Mouse (Mus musculus) intestine, postnatal 0 days (tissue): ENCODE measurements around the gene Nr2c2. TPM values are rescaled to one million over a fixed set of nuclear protein-coding genes. Genes with fewer than 3 reads are reported as not detected.
A peak's percentile ranks its signal among the peaks of the same experiment; 100 is the strongest.

Source experiments
- ATAC-seq: fragments of 200-750 bp; cut with Nextera tagmentation; 2 replicates; pipeline ENCODE4 v1.8.0; 2017; ENCODE audit warnings: mild to moderate bottlenecking, moderate TSS enrichment, moderate library complexity
- H3K27ac ChIP-seq: fragments of 300-500 bp; sonication (generic); 2 replicates; pipeline ENCODE4 v1.5.1; 2014; ENCODE audit warnings: mild to moderate bottlenecking, low read depth, low read length, moderate library complexity
- H3K27me3 ChIP-seq: fragments of 300-500 bp; sonication (generic); replicated peaks from 2 replicates; pipeline ENCODE4 v1.6.1; 2014; ENCODE audit warnings: low read length, mixed read lengths; ENCODE audit not compliant: control insufficient read depth, insufficient read depth
- H3K36me3 ChIP-seq: fragments of 300-500 bp; sonication (generic); 2 replicates; pipeline ENCODE4 v1.6.1; 2014; ENCODE audit warnings: mild to moderate bottlenecking, moderate library complexity; ENCODE audit not compliant: control insufficient read depth, insufficient read depth
- H3K4me1 ChIP-seq: fragments of 300-500 bp; sonication (generic); replicated peaks from 2 replicates; pipeline ENCODE4 v1.6.1; 2014; ENCODE audit warnings: antibody characterized with exemption, low read length, mixed read lengths; ENCODE audit not compliant: control insufficient read depth, insufficient read depth
- H3K4me2 ChIP-seq: fragments of 300-500 bp; sonication (generic); replicated peaks from 2 replicates; pipeline ENCODE4 v1.6.1; 2014; ENCODE audit warnings: low read depth, mild to moderate bottlenecking, moderate library complexity
- H3K4me3 ChIP-seq: fragments of 300-500 bp; sonication (generic); 2 replicates; pipeline ENCODE4 v1.5.1; 2014; ENCODE audit warnings: low read depth, low read length
- H3K9ac ChIP-seq: fragments of 300-500 bp; sonication (generic); 2 replicates; pipeline ENCODE4 v1.6.1; 2014; ENCODE audit warnings: mild to moderate bottlenecking, low read depth, low read length
- H3K9me3 ChIP-seq: fragments of 300-500 bp; sonication (generic); 2 replicates; pipeline ENCODE4 v1.6.1; 2016; ENCODE audit warnings: mixed run types; ENCODE audit not compliant: control insufficient read depth
- CTCF ChIP-seq: sonication (generic); IDR thresholded peaks from 2 replicates; pipeline ENCODE4 v1.5.1; 2016; ENCODE audit warnings: low read depth, mild to moderate bottlenecking, control low read depth, antibody characterized with exemption, moderate library complexity
- WGBS: fragments of 180-500 bp; shearing (Covaris S2); extraction: QIAGEN DNeasy Blood & Tissue Kit; methylation state at CpG from one replicate; pipeline ENCODE4 v1.1.7; 2014; 5-methylcytosine and 5-hydroxymethylcytosine counted together
- polyA plus RNA-seq: library from polyadenylated mRNA; unstranded; fragments of >200 nt; fragmentation: Nextera tagmentation; extraction: Ambion mirVana; gene quantifications from 2 replicates; pipeline ENCODE4 v1.2.1, GENCODE M21; 2015

The Nr2c2 gene
- polyA plus RNA-seq, 1 experiment from 2014 or later: 8.1 TPM

- H3K27ac ChIP-seq: no peak overlapping the region
- WGBS: 90% methylated on average over 4 of the region's 4 CpGs
- H3K27me3 ChIP-seq: no peaks in the 10 kb centered on the region
- TF ChIP-seq CTCF: no peak
- no peak overlapping the region; the same call in 1 of the 2 replicates for H3K4me2 ChIP-seq
- no peaks in the 10 kb centered on the region for H3K9me3 ChIP-seq
- H3K4me1 ChIP-seq: peaks cover 6% of the 10 kb centered on the region
- H3K36me3 ChIP-seq: no peaks in the 10 kb centered on the region
- H3K9ac ChIP-seq: no peak overlapping the region
- no peak for ATAC-seq
- H3K4me3 ChIP-seq: no peak overlapping the region
Measured at GRCm38 (mm10) chr6:92089982-92090381, 1.2 kb upstream of the Nr2c2 start.

GRCm38 (mm10) chr6:92090497-92090896, 693 bp upstream of the Nr2c2 start:
- TF ChIP-seq CTCF: no peak
- 2% methylated on average over 4 of the region's 4 CpGs for WGBS
- peaks cover 6% of the 10 kb centered on the region for H3K4me1 ChIP-seq
- H3K9me3 ChIP-seq: no peaks in the 10 kb centered on the region
- peak overlapping the region; percentile 100 for H3K9ac ChIP-seq
- ATAC-seq: no peak
- H3K27ac ChIP-seq: peak overlapping the region; percentile 100
- no peaks in the 10 kb centered on the region for H3K36me3 ChIP-seq
- peak overlapping the region; percentile 93 for H3K4me3 ChIP-seq
- no peaks in the 10 kb centered on the region for H3K27me3 ChIP-seq
- peak overlapping the region; percentile 80 for H3K4me2 ChIP-seq

DNA sequence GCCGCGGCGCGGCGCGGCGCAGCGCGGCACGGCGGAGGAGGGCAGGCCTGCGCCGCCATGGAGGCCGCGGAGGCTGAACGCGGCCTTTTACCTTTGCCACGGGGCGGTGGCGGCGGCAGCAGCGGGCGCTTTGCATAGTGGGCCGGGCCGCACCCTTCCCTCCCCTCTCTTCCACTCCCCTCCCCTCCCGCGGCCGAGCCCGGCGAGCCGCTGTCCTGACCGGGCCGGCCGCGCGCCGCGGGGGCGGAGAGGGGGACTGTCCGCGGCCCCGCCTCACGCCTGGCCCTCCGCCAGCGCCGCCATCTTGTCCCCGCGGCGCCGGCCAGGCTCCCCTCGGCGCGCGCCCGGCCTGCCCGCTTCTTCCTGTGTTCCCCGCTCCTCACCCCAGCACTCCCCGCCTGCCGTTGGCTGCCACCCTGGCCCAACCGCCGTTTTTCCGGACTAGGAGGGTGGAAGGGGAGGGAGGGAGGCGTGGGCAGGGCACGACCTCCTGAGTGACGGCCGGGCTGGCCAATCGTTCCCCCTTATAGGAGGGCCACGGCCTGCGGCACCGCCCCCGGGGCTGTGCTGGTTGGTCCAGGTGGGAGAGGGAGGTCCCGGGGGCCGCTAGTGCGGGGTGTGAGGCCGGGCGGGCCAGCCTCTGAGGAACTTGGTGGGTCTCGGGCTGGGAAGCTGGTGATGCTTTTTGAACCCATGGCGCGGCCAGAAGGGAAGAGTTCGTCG, 738 bp downstream of the Nr2c2 start:
- under 1% methylated on average over 50 of the region's 81 CpGs for WGBS
- peak overlapping the region; percentile 100 for H3K27ac ChIP-seq
- no peaks in the 10 kb centered on the region for H3K36me3 ChIP-seq
- H3K9me3 ChIP-seq: no peaks in the 10 kb centered on the region
- peak; percentile 98 for ATAC-seq
- no peaks in the 10 kb centered on the region for H3K27me3 ChIP-seq
- peak overlapping the region; percentile 93 for H3K4me3 ChIP-seq
- TF ChIP-seq CTCF: no peak
- peaks cover 6% of the 10 kb centered on the region for H3K4me1 ChIP-seq
- H3K4me2 ChIP-seq: peak overlapping the region; percentile 80
- peak overlapping the region; percentile 100 for H3K9ac ChIP-seq

GRCm38 (mm10) chr6:92092737-92093136, 1.5 kb downstream of the Nr2c2 start:
- H3K9ac ChIP-seq: peak overlapping the region; percentile 100
- no peaks in the 10 kb centered on the region for H3K36me3 ChIP-seq
- H3K4me3 ChIP-seq: peak overlapping the region; percentile 93
- peaks cover 6% of the 10 kb centered on the region for H3K4me1 ChIP-seq
- H3K27ac ChIP-seq: peak overlapping the region; percentile 100; the same call in 1 of the 2 replicates
- WGBS: 31% methylated on average over 3 of the region's 3 CpGs
- no peak for TF ChIP-seq CTCF
- no peak for ATAC-seq
- H3K27me3 ChIP-seq: no peaks in the 10 kb centered on the region
- H3K9me3 ChIP-seq: no peaks in the 10 kb centered on the region
- peak overlapping the region; percentile 80 for H3K4me2 ChIP-seq

DNA sequence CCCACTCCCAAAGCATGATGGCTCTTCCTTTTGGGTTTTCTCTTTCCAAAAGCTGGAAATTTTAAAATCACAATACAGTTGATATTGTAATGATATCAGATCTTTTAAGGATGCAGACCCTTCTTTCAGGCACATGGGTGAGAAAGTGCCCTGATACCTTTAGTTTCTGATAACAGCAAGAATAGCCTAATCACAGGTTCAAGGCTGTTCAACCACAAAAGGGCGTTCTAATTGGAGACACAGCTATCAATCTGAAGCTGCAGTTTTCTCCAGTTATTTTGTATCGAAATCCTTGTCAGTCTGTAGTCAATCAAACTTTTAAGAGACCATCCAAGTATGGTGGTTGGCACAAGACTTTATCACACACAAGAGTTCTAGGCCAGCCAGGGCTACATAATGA, 2.7 kb downstream of the Nr2c2 start:
- Histone ChIP-seq H3K9me3 (no peaks in the 10 kb centered on the region), H3K9ac (no peak overlapping the region), H3K27me3 (no peaks in the 10 kb centered on the region), H3K36me3 (no peaks in the 10 kb centered on the region), H3K4me2 (no peak overlapping the region), H3K4me1 (peaks cover 6% of the 10 kb centered on the region), H3K27ac (no peak overlapping the region; the same call in 1 of the 2 replicates), H3K4me3 (no peak overlapping the region)
- WGBS: 77% methylated on average over 2 of the region's 2 CpGs
- no peak for TF ChIP-seq CTCF
- no peak for ATAC-seq

- ATAC-seq: no peak
- Histone ChIP-seq H3K36me3 (no peaks in the 10 kb centered on the region), H3K9ac (no peak overlapping the region), H3K4me2 (no peak overlapping the region), H3K9me3 (no peaks in the 10 kb centered on the region), H3K4me1 (no peaks in the 10 kb centered on the region), H3K27ac (no peak overlapping the region), H3K4me3 (no peak overlapping the region), H3K27me3 (no peaks in the 10 kb centered on the region)
- TF ChIP-seq CTCF: peak; percentile 43
- WGBS: 76% methylated on average over 2 of the region's 2 CpGs
Measured at GRCm38 (mm10) chr6:92100679-92101360, 9.6 kb downstream of the Nr2c2 start.
